Mouse (Mus musculus): ENCODE results near the gene Pcyt1b.

Gene Pcyt1b

DNA sequence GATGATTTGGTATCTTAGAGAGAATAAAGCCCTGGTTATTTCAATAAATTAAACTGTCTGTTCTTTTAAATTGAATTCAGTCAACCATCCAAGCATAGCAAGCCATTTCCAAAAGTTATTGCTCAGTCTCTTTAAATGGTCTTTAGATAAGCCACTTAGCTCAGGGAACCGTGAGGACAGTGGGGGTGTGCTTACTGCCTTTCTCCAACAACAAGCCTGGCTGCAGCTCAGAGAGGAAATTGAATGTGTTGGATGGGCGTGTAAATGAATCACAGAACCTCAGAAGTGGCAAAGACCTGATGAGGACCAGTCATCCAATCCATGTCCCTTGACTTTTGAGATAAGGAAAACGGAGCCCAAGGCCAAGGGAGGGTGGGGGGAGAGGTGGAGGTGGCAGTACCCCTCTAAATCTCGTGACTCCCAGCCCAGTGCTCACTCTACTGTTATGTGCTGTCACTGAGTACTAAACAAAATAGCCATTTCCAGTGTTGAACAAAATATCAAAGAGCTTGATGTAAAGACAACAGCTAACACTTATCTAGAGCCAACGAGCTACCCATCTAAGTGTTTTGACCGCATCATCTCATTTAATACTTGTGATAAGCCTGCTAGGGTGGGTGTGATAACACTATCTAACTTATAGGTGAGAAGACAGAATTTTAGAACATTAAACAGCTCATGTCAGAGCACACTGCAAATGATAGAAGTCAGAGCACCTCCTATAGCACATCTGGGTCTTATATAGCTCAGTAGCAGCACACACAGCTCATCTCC, 78.5 kb downstream of the Pcyt1b start:
- DNase-seq (ENCODE audit: low read depth, low spot score) = no peak

DNA sequence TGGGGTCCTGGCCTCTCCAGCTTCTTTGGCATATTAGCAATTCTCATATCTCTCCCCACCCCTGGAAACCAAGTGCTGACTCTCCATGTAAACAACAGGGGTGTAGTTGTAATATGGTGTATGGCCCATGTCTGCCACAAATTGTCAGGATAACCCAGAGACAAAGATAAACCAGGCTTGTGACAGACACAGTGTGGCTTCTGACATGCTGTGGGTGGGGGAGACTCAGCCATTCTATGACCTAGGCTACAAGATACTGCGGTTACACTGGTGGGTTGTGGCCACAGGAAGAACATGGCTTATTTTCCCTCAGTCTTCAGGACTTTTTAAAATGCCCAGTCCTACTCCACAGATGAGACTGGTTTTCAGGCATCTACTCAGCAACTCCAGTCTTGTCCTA, 94.5 kb downstream of the Pcyt1b start:
- DNase-seq (ENCODE audit: low read depth, low spot score) = no peak

DNA sequence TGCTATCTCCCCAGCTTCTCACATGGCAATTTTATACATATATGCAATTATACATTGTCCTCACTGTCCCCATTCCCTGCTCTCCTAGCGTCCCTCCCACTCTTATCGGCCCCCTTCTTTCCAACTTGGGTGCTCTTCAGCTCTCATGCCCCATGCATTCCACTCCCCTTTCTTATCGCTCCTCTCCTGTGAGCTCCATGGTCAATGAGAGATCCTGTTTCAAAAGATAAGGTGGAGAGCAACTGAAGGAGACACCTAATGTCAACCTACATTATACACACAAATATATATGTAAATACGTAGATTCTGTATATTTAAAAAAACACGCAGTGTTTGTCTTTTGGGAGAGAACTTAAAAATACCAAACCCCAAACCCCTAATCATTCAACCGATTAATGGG, 95.9 kb downstream of the Pcyt1b start:
- no peak for DNase-seq (ENCODE audit: low read depth, low spot score)

DNA sequence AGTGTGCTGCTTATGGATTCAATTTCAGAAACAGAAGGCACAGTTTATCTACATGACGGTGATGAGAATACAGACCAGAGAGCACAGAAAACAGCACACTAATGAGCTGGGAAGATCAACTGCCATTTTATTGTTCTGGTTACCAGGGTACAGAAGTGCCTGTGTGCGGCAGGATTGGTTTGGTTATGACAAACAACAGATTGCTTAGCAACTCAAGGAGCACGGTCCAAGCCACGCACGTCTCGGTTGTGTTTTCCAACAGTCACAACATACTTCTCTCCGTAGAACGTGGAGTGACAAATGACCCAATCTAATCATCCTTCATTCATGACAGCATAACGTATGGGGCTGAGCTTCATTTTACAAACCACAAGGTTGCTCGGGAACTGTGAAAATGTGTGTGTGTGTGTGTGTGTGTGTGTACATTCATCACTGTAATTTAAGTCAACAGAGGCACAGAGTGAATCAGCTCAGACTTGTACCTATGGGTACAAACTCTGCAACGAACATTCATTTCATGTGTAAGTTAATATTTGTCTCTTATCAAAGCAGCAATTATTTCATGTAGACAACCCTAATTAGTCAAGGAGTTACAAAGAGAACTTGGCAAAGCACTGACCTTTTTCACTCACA, 100.7 kb downstream of the Pcyt1b start:
- DNase-seq (ENCODE audit: low read depth, low spot score) = no peak

DNA sequence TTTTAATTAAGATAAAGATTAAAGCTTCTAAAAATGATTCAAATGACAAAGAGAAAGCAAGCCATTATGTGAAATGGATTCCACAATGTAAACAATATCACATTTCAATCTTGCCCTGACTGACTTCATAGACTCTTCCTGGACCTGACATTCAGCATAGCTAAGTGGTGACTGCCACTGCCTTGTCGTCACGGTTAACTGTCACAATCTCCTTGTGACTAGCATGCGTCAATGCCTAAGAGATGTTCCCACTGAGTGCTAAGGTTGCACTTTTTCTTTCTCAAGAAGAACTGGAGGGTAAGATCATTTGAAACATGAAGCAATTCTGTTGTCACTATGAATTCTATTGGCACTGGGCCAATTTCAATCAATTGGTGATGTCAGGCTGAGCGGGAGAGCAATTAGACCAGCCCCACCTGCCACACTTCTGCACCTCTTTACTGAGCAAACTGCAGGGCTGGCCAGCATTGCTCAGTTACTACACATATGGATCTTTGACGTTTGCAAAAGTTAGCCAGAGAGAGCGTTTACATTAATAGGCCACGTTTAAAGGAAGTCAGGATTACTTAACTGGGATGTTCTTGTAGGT, 102.3 kb downstream of the Pcyt1b start:
- no peak for DNase-seq (ENCODE audit: low read depth, low spot score)

GRCm38 (mm10) chrX:93760770-93761169, 106.1 kb downstream of the Pcyt1b start:
- no peak for DNase-seq (ENCODE audit: low read depth, low spot score)

DNA sequence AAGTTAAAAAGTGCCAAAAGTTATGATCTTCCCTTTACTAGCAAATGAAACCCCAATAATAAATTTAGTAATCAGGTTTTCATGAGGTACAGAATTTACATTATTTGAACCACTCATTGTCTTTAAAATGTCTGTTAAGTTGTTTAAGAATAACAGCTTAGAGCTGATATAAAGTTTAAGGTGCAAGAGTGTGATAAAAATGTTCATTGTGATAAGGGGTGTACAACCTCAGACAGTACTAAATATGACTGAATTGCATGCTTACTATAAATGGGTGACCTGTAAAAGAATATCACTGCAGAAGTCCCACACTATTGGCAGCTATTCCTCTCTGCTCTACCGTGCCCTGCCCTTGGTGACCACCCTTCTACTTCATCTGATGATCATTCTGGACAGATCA, 134.9 kb downstream of the Pcyt1b start:
- DNase-seq (ENCODE audit: low read depth, low spot score) = no peak

- no peak for DNase-seq (ENCODE audit: low read depth, low spot score)
Measured at GRCm38 (mm10) chrX:93793168-93793567, 138.5 kb downstream of the Pcyt1b start.

All from brain, embryonic 18.5 days (tissue).